Mouse (Mus musculus) liver, embryonic 13.5 days (tissue): ENCODE data around the gene Adprh. TPM values are rescaled to one million over a fixed set of nuclear protein-coding genes. Genes with fewer than 3 reads are reported as not detected.

Experiments used
- polyA plus RNA-seq: library from polyadenylated mRNA; unstranded; fragments of >200 nt; fragmentation: Nextera tagmentation; extraction: Ambion mirVana; gene quantifications from 2 replicates; pipeline ENCODE4 v1.2.1, GENCODE M21; 2015

Gene Adprh
- polyA plus RNA-seq, 1 experiment from 2014 or later, result 38.1 TPM

Other genes with a start within 250 kb of the Adprh start
- gene Nr1i2, start 157.9 kb downstream of the Adprh start, polyA plus RNA-seq, result 2.6 and 2.8 TPM in 2 replicates
- 0.05 TPM in 1 of 2 replicates, not detected in the other for gene Maats1, start 110.6 kb downstream of the Adprh start, polyA plus RNA-seq
- 331 and 350 TPM in 2 replicates for gene Cox17, start 105.7 kb downstream of the Adprh start, polyA plus RNA-seq
- gene Gm21987, start 105.7 kb downstream of the Adprh start, polyA plus RNA-seq, result not detected in 2 replicates
- 22.3 and 24.2 TPM in 2 replicates for gene Popdc2, start 90.5 kb downstream of the Adprh start, polyA plus RNA-seq
- 8.4 and 9.2 TPM in 2 replicates for gene Pla1a, start 19.6 kb downstream of the Adprh start, polyA plus RNA-seq
- 0.08 and 0.16 TPM in 2 replicates for gene Cd80, start 2.9 kb upstream of the Adprh start, polyA plus RNA-seq
- gene Timmdc1, start 70.0 kb upstream of the Adprh start, polyA plus RNA-seq, result 18.1 and 18.9 TPM in 2 replicates
- 11.7 and 13.1 TPM in 2 replicates for gene Poglut1, start 97.6 kb upstream of the Adprh start, polyA plus RNA-seq
- 33.8 and 37.1 TPM in 2 replicates for gene Tmem39a, start 106.0 kb upstream of the Adprh start, polyA plus RNA-seq